Mouse (Mus musculus): ENCODE data around the gene Actl10. TPM values are rescaled to one million over a fixed set of nuclear protein-coding genes. Genes with fewer than 3 reads are reported as not detected.

Gene Actl10
- total and polyA plus RNA-seq, 3 experiments: 0.35 to 0.79 TPM; not detected in 1

GRCm38 (mm10) chr2:154577744-154578067 is 26.1 kb downstream of the Actl10 start:
- Histone ChIP-seq H3K4me3 (ENCODE audit: control insufficient read depth in 1 of 2, insufficient read depth in 1 of 2, low read depth in 2 of 2, low read length in 2 of 2) (no peak overlapping the region), H3K79me2 (ENCODE audit: control insufficient read depth, insufficient read depth, low read length, poor library complexity) (no peaks in the 10 kb centered on the region), H3K9ac (ENCODE audit: control insufficient read depth, low read depth, low read length, poor library complexity, severe bottlenecking) (no peak overlapping the region), H3K9me3 (replicated peaks; ENCODE audit: insufficient read depth, low read length) (no peaks in the 10 kb centered on the region), H3K27me3 (ENCODE audit: control insufficient read depth in 1 of 2, insufficient read depth in 2 of 2, low read length in 2 of 2) (no peaks in the 10 kb centered on the region), H3K4me1 (ENCODE audit: control insufficient read depth in 1 of 2, insufficient read depth in 2 of 2, low read length in 2 of 2) (peaks cover 0 to 3% of the 10 kb centered on the region in 2 experiments; a peak in 2 of 4 replicates), H3K36me3 (ENCODE audit: control insufficient read depth in 1 of 2, insufficient read depth in 2 of 2, low read length in 2 of 2) (peaks cover 0 to 1% of the 10 kb centered on the region in 2 experiments; a peak in 2 of 4 replicates), H3K27ac (ENCODE audit: control insufficient read depth, low read depth, low read length) (no peak overlapping the region)
- no peak for DNase-seq (ENCODE audit: low read depth, low spot score)
- no peak for TF ChIP-seq ZNF384 (IDR thresholded peaks at IDR 0.05; ENCODE audit: low read depth, low read length)
- TF ChIP-seq TBP (IDR thresholded peaks at IDR 0.05; ENCODE audit: low read depth, low read length): no peak
- TF ChIP-seq NELFE (IDR thresholded peaks at IDR 0.05; ENCODE audit: low read depth, low read length): no peak

GRCm38 (mm10) chr2:154580586-154580985 is 29.0 kb downstream of the Actl10 start:
- no peak for TF ChIP-seq KAT2A (conservative IDR thresholded peaks at IDR 0.05; ENCODE audit: low read depth, low read length)
- no peak for TF ChIP-seq POLR2A (IDR thresholded peaks at IDR 0.05; ENCODE audit: control insufficient read depth in 1 of 2, insufficient read depth in 1 of 2, low read depth in 1 of 2, low read length in 2 of 2, poor library complexity in 1 of 2)
- no peak for TF ChIP-seq NRF1 (IDR thresholded peaks at IDR 0.05; ENCODE audit: insufficient read depth, low read depth, low read length, poor library complexity, severe bottlenecking)
- no peak for TF ChIP-seq MEF2A (IDR thresholded peaks at IDR 0.05; ENCODE audit: extremely low read depth, insufficient replicate concordance, low read depth, low read length, poor library complexity, severe bottlenecking)
- TF ChIP-seq UBTF (IDR thresholded peaks at IDR 0.05; ENCODE audit: borderline replicate concordance, insufficient read depth, low read depth, low read length): no peak
- no peak for TF ChIP-seq ZKSCAN1 (IDR thresholded peaks at IDR 0.05; ENCODE audit: low read depth, low read length)
- TF ChIP-seq ZNF384 (IDR thresholded peaks at IDR 0.05; ENCODE audit: low read depth, low read length): no peak
- TF ChIP-seq JUND (IDR thresholded peaks at IDR 0.05; ENCODE audit: low read depth, low read length): no peak
- TF ChIP-seq ZMIZ1 (IDR thresholded peaks at IDR 0.05; ENCODE audit: low read depth, low read length): no peak
- TF ChIP-seq POLR2AphosphoS2 (IDR thresholded peaks at IDR 0.05; ENCODE audit: low read length): no peak
- TF ChIP-seq TBP (IDR thresholded peaks at IDR 0.05; ENCODE audit: low read depth, low read length): no peak
- no peak for TF ChIP-seq TCF12 (IDR thresholded peaks at IDR 0.05; ENCODE audit: low read depth, low read length)
- no peak for TF ChIP-seq USF2 (IDR thresholded peaks at IDR 0.05; ENCODE audit: borderline replicate concordance in 1 of 2, insufficient read depth in 1 of 2, low read depth in 1 of 2, low read length in 2 of 2)
- no peak for TF ChIP-seq RAD21 (IDR thresholded peaks at IDR 0.05; ENCODE audit: low read depth, low read length)
- no peak for TF ChIP-seq NELFE (IDR thresholded peaks at IDR 0.05; ENCODE audit: low read depth, low read length)
- no peak for DNase-seq (ENCODE audit: low read depth, low spot score)
- Histone ChIP-seq H3K27ac (ENCODE audit: control insufficient read depth, low read depth, low read length) (no peak overlapping the region), H3K27me3 (ENCODE audit: control insufficient read depth in 1 of 2, insufficient read depth in 2 of 2, low read length in 2 of 2) (no peaks in the 10 kb centered on the region), H3K79me2 (ENCODE audit: control insufficient read depth, insufficient read depth, low read length, poor library complexity) (no peaks in the 10 kb centered on the region), H3K36me3 (ENCODE audit: control insufficient read depth in 1 of 2, insufficient read depth in 2 of 2, low read length in 2 of 2) (peaks cover 0 to 14% of the 10 kb centered on the region in 2 experiments; a peak in 2 of 4 replicates), H3K4me3 (ENCODE audit: control insufficient read depth in 1 of 2, insufficient read depth in 1 of 2, low read depth in 2 of 2, low read length in 2 of 2) (no peak overlapping the region), H3K4me1 (ENCODE audit: control insufficient read depth in 1 of 2, insufficient read depth in 2 of 2, low read length in 2 of 2) (peaks cover 12 to 16% of the 10 kb centered on the region in 2 experiments), H3K9me3 (replicated peaks; ENCODE audit: insufficient read depth, low read length) (no peaks in the 10 kb centered on the region), H3K9ac (ENCODE audit: control insufficient read depth, low read depth, low read length, poor library complexity, severe bottlenecking) (no peak overlapping the region)

All from MEL (cell line).